Mouse (Mus musculus) CH12.LX (cell line): ENCODE data around the gene Ggps1.

Experiments used
- CTCF ChIP-seq, 2 experiments: IDR thresholded peaks in 1 of 2; conservative IDR thresholded peaks in 1 of 2; 2 replicates each; pipeline ENCODE4 v1.5.1; 2011 to 2012; ENCODE audit warnings: low read depth in 2 of 2, low read length in 2 of 2, improper control_type of control experiment in 1 of 2, inconsistent platforms in 1 of 2, mild to moderate bottlenecking in 1 of 2, moderate library complexity in 1 of 2
- E2F4 ChIP-seq: IDR thresholded peaks from 2 replicates; pipeline ENCODE4 v1.6.1; 2011; ENCODE audit warnings: low read depth, low read length, improper control_type of control experiment; ENCODE audit not compliant: insufficient replicate concordance
- EP300 ChIP-seq: IDR thresholded peaks from 2 replicates; pipeline ENCODE4 v1.6.1; 2011; ENCODE audit warnings: low read length, improper control_type of control experiment
- GABPA ChIP-seq: IDR thresholded peaks from 2 replicates; pipeline ENCODE4 v1.6.1; 2012; ENCODE audit warnings: low read depth, low read length, improper control_type of control experiment, inconsistent platforms; ENCODE audit not compliant: insufficient replicate concordance
- JUND ChIP-seq: conservative IDR thresholded peaks from 2 replicates; pipeline ENCODE4 v1.6.1; 2011; ENCODE audit warnings: low read depth, low read length, improper control_type of control experiment
- KAT2A ChIP-seq: IDR thresholded peaks from 2 replicates; pipeline ENCODE4 v1.6.1; 2012; ENCODE audit warnings: low read length, improper control_type of control experiment, inconsistent platforms; ENCODE audit not compliant: insufficient replicate concordance
- POLR2A ChIP-seq: IDR thresholded peaks from 2 replicates; pipeline ENCODE4 v1.6.1; 2011; ENCODE audit warnings: low read depth, mild to moderate bottlenecking, improper control_type of control experiment, low read length
- RAD21 ChIP-seq: IDR thresholded peaks from 2 replicates; pipeline ENCODE4 v1.6.1; 2011; ENCODE audit warnings: low read depth, mild to moderate bottlenecking, low read length, improper control_type of control experiment, moderate library complexity
- SIN3A ChIP-seq: IDR thresholded peaks from 2 replicates; pipeline ENCODE4 v1.6.1; 2012; ENCODE audit warnings: low read length, improper control_type of control experiment, inconsistent platforms
- SMC3 ChIP-seq: IDR thresholded peaks from 2 replicates; pipeline ENCODE4 v1.6.1; 2011; ENCODE audit warnings: low read depth, low read length, improper control_type of control experiment
- USF1 ChIP-seq: IDR thresholded peaks from 2 replicates; pipeline ENCODE4 v1.6.1; 2014; ENCODE audit warnings: low read depth, mild to moderate bottlenecking, inconsistent platforms, low read length, improper control_type of control experiment
- USF2 ChIP-seq: conservative IDR thresholded peaks from 2 replicates; pipeline ENCODE4 v1.6.1; 2011; ENCODE audit warnings: low read depth, low read length, improper control_type of control experiment

- TF ChIP-seq CTCF (conservative IDR thresholded peaks at IDR 0.05 in 1 of 2, IDR thresholded peaks at IDR 0.05 in 1 of 2; ENCODE audit: low read depth in 2 of 2, low read length in 2 of 2), result no peak
- no peak for TF ChIP-seq USF1
- no peak for TF ChIP-seq SIN3A
- no peak for TF ChIP-seq KAT2A
- no peak for TF ChIP-seq POLR2A
- no peak for TF ChIP-seq JUND
- TF ChIP-seq EP300, result no peak
- TF ChIP-seq RAD21, result no peak
- TF ChIP-seq E2F4, result no peak
- TF ChIP-seq GABPA, result no peak
- no peak for TF ChIP-seq SMC3
- TF ChIP-seq USF2, result no peak
Observed at GRCm38 (mm10) chr13:14033309-14034072, 29.8 kb downstream of the Ggps1 start.
